Mouse (Mus musculus) gastrocnemius, postnatal 14 days (tissue): Measurements from ENCODE around the gene Zfp541. TPM values are rescaled to one million over a fixed set of nuclear protein-coding genes. Genes with fewer than 3 reads are reported as not detected.
A peak's percentile ranks its signal among the peaks of the same experiment; 100 is the strongest.

Experiments used
- DNase-seq: peaks from one replicate; pipeline ENCODE4 v3.0.0; 2021; ENCODE audit warnings: mixed read lengths
- intact Hi-C: fragments of 180-260 bp; cut with DNase I; formaldehyde crosslinking; loops from one replicate; pipeline ENCODE4 v1.15.1; 2025; ENCODE audit warnings: low total_unique reads
- long read RNA-seq, 2 experiments: library from polyadenylated mRNA; stranded (forward); transcript quantifications; one replicate each; pipeline ENCODE4 v2.0.0; 2021
- total RNA-seq, 2 experiments: library from RNA; stranded (reverse); gene quantifications; 2 replicates each; pipeline ENCODE4 v1.2.3; 2021

Gene Zfp541
- total RNA-seq, result not detected
- long read RNA-seq, experiment 1, result 0 reads
- long read RNA-seq, experiment 2, result 0 reads

GRCm38 (mm10) chr7:16061219-16062098, at the start of gene Zfp541:
Gene Zfp541 (plus strand): TSS chr7:16061814.
- intact Hi-C loops, result no loop called here
- DNase-seq, result no peak

GRCm38 (mm10) chr7:16012576-16013263, 48.9 kb upstream of the Zfp541 start:
- intact Hi-C loops, result no loop called here
- peak; percentile 40 for DNase-seq

GRCm38 (mm10) chr7:16013722-16014275, 47.8 kb upstream of the Zfp541 start:
- no peak for DNase-seq
- intact Hi-C loops, result no loop called here

- intact Hi-C loops, result no loop called here
- peak; percentile 40 for DNase-seq
Observed at GRCm38 (mm10) chr7:16014521-16015175, 47.0 kb upstream of the Zfp541 start.

- no peak for DNase-seq
- intact Hi-C loops, result no loop called here
Observed at GRCm38 (mm10) chr7:16015384-16015783, 46.2 kb upstream of the Zfp541 start.

GRCm38 (mm10) chr7:16018016-16018810, 43.4 kb upstream of the Zfp541 start:
- intact Hi-C loops, result no loop called here
- no peak for DNase-seq

- intact Hi-C loops, result no loop called here
- peak; percentile 37 for DNase-seq
Observed at GRCm38 (mm10) chr7:16019256-16020094, 42.1 kb upstream of the Zfp541 start.

GRCm38 (mm10) chr7:16024603-16025222, 36.9 kb upstream of the Zfp541 start:
- intact Hi-C loops, result no loop called here
- DNase-seq, result no peak

GRCm38 (mm10) chr7:16028102-16028927, 33.3 kb upstream of the Zfp541 start:
- DNase-seq, result peak; percentile 65
- intact Hi-C loops, result no loop called here

GRCm38 (mm10) chr7:16031072-16031471, 30.5 kb upstream of the Zfp541 start:
- intact Hi-C loops, result no loop called here
- DNase-seq, result no peak

- no peak for DNase-seq
Observed at GRCm38 (mm10) chr7:16033059-16033458, 28.6 kb upstream of the Zfp541 start.

GRCm38 (mm10) chr7:16033580-16034461, 27.8 kb upstream of the Zfp541 start:
- DNase-seq, result no peak
- intact Hi-C loops, result no loop called here

More at GRCm38 (mm10) chr7:16033059-16033458, 28.6 kb upstream of the Zfp541 start:
- intact Hi-C loops, result no loop called here

- intact Hi-C loops, result no loop called here
- no peak for DNase-seq
Observed at GRCm38 (mm10) chr7:16036972-16037371, 24.6 kb upstream of the Zfp541 start.

GRCm38 (mm10) chr7:16039363-16039762, 22.3 kb upstream of the Zfp541 start:
- intact Hi-C loops, result no loop called here
- DNase-seq, result no peak

GRCm38 (mm10) chr7:16041208-16041607, 20.4 kb upstream of the Zfp541 start:
- intact Hi-C loops, result no loop called here
- DNase-seq, result no peak
